Mouse (Mus musculus) testis, adult 2 months (tissue): ENCODE data around the gene Map2k5. TPM values are rescaled to one million over a fixed set of nuclear protein-coding genes. Genes with fewer than 3 reads are reported as not detected.

Experiments used
- H3K27ac ChIP-seq: fragments of 200-500 bp; 2 replicates; pipeline ENCODE4 v1.5.1; 2012; ENCODE audit warnings: low read depth, low read length; ENCODE audit not compliant: control insufficient read depth, insufficient read depth
- H3K27me3 ChIP-seq: fragments of 200-500 bp; 2 replicates; pipeline ENCODE4 v1.6.1; 2012; ENCODE audit warnings: mild to moderate bottlenecking, low read length, moderate library complexity; ENCODE audit not compliant: control insufficient read depth, insufficient read depth
- H3K36me3 ChIP-seq: fragments of 200-500 bp; 2 replicates; pipeline ENCODE4 v1.6.1; 2012; ENCODE audit warnings: mild to moderate bottlenecking, low read length; ENCODE audit not compliant: control insufficient read depth, insufficient read depth
- H3K4me1 ChIP-seq: fragments of 200-500 bp; 2 replicates; pipeline ENCODE4 v1.6.1; 2012; ENCODE audit warnings: low read length; ENCODE audit not compliant: control insufficient read depth, insufficient read depth
- H3K4me3 ChIP-seq: fragments of 200-500 bp; 2 replicates; pipeline ENCODE4 v1.5.1; 2012; ENCODE audit warnings: low read depth, mild to moderate bottlenecking, low read length, moderate library complexity, mixed read lengths; ENCODE audit not compliant: control insufficient read depth
- CTCF ChIP-seq: fragments of 200-500 bp; IDR thresholded peaks from 2 replicates; pipeline ENCODE4 v1.5.1; 2012; ENCODE audit warnings: low read depth, mild to moderate bottlenecking, inconsistent platforms, low read length, moderate library complexity; ENCODE audit not compliant: control insufficient read depth, insufficient read depth, insufficient replicate concordance
- POLR2A ChIP-seq: fragments of 200-500 bp; IDR thresholded peaks from 2 replicates; pipeline ENCODE4 v1.6.1; 2012; ENCODE audit warnings: low read depth, mild to moderate bottlenecking, inconsistent platforms, low read length, moderate library complexity; ENCODE audit not compliant: control insufficient read depth
- polyA plus RNA-seq: library from polyadenylated mRNA; depleted of rRNA; stranded (reverse); fragments of >200 nt; gene quantifications from 2 replicates; pipeline ENCODE4 v1.2.3, GENCODE M21; 2012

The Map2k5 gene
- polyA plus RNA-seq, 1 experiment = 53.3 TPM

DNA sequence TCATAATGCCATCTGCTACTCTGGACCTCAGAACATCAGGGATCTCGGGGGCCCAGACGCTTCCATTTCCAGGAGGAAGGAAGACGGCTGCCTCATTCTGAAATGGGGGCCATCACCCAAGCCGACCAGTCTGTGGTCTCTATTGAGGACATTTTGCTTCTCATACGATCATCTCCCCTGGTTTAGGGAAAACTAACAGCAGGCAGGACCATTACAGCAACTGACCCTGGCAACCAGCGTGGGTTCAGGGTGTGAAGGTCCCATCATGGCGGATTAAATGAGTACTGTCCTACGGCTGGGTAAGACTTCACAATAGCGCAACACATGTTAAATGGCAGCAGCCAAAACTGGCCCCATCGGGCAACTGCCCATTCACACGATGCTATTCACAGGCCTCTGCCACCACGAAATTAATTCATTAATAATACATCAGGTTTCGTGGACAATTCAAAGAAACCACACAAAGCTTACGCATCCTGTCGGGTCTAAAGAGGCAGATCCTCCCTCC lies 170.9 kb downstream of the Map2k5 start:
- no peak for TF ChIP-seq POLR2A
- TF ChIP-seq CTCF = no peak
- H3K4me3 ChIP-seq = no peak overlapping the region
- H3K36me3 ChIP-seq = no peaks in the 10 kb centered on the region
- no peaks in the 10 kb centered on the region for H3K4me1 ChIP-seq
- no peak overlapping the region for H3K27ac ChIP-seq
- no peaks in the 10 kb centered on the region for H3K27me3 ChIP-seq

DNA sequence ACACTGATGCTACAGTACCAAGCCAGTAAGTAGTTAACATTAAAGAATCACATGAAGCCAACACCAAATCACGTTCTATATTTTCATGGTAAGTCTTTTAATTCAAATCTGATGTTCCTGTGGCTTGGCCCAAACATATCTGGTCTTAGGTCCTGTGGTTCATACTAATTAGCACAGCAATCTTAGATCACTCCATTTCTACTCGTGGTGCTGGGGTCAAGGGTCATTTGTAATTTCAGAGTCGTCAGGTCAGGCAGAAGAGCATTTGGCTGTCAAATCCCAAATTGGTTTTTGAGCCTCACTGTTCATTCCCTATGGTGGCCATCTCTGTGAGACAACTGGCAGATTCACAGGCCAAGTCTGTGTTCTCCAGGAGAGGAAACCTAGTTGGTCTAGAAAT lies 174.2 kb downstream of the Map2k5 start:
- TF ChIP-seq CTCF (no peak), POLR2A (no peak)
- no peak overlapping the region for H3K4me3 ChIP-seq
- H3K27ac ChIP-seq = no peak overlapping the region
- H3K36me3 ChIP-seq = no peaks in the 10 kb centered on the region
- no peaks in the 10 kb centered on the region for H3K4me1 ChIP-seq
- no peaks in the 10 kb centered on the region for H3K27me3 ChIP-seq

- H3K36me3 ChIP-seq = no peaks in the 10 kb centered on the region
- TF ChIP-seq POLR2A = no peak
- TF ChIP-seq CTCF = no peak
- H3K27ac ChIP-seq = no peak overlapping the region
- H3K4me3 ChIP-seq = no peak overlapping the region
- H3K4me1 ChIP-seq = no peaks in the 10 kb centered on the region
- H3K27me3 ChIP-seq = no peaks in the 10 kb centered on the region
Measured at GRCm38 (mm10) chr9:63201376-63202323, 176.1 kb downstream of the Map2k5 start.

DNA sequence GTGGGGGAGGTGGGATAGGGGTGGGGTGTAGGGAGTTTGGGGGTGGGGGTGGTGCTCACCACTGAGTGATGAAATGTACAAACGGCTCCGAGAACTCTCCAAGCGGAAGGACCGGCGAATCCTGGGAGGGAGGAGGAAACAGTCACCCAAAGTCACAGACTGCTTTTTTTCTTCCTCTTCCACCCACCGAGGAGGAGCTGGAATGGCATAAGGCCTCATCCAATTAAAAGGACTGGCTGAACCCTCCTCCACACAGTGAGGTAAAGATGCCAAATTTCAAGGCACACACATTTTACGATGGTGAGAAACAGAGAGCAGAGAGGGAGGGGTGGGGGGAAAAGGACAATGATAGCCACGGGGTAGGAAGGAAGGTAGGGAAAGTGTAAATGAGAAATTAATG lies 180.4 kb downstream of the Map2k5 start:
- no peaks in the 10 kb centered on the region for H3K27me3 ChIP-seq
- H3K36me3 ChIP-seq = no peaks in the 10 kb centered on the region
- TF ChIP-seq CTCF = no peak
- no peak for TF ChIP-seq POLR2A
- no peak overlapping the region for H3K4me3 ChIP-seq
- no peak overlapping the region for H3K27ac ChIP-seq
- no peaks in the 10 kb centered on the region for H3K4me1 ChIP-seq

GRCm38 (mm10) chr9:63196114-63196682 lies 181.5 kb downstream of the Map2k5 start:
- Histone ChIP-seq H3K27ac (no peak overlapping the region), H3K4me1 (no peaks in the 10 kb centered on the region), H3K4me3 (no peak overlapping the region), H3K27me3 (no peaks in the 10 kb centered on the region), H3K36me3 (no peaks in the 10 kb centered on the region)
- no peak for TF ChIP-seq CTCF
- no peak for TF ChIP-seq POLR2A

DNA sequence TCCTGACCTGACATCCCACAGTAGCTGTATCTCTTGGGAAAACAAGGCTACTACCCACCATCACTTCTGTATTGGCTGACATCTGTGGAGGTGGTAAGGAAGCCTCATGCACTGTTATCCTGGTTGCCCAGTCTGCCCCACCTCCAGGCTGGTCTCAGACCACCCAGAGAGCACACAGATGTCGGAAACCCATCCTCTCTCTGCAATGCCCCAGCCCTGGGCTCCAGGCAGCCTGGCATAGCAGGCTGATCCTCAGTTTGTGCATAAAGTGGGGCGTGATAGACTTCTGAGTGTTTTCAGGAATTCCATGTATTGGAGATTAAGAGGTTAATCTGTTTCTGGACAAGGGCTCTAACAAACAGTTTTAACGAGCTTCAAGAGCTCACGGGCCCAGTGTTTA lies 182.2 kb downstream of the Map2k5 start:
- Histone ChIP-seq H3K4me1 (no peaks in the 10 kb centered on the region), H3K27me3 (no peaks in the 10 kb centered on the region), H3K36me3 (no peaks in the 10 kb centered on the region), H3K4me3 (no peak overlapping the region), H3K27ac (no peak overlapping the region)
- TF ChIP-seq CTCF = no peak
- no peak for TF ChIP-seq POLR2A

DNA sequence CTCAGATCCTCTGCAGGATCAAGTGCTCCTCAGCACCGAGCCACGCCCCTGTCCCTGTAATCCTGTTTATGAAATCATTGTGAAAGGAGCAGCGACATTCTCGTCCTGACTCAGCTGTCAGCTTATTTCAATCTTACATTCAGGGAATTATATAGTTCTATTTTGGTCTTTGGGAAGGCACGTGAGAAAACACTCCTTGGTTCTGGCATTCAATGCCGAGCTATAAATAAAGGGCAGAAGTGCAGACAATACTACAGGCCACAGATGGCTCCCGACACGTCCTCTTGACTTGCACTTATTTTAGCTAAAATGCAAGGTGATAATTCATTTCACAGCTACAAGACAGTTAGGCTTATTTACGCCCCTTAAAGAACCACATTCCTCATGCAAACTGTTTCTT lies 182.9 kb downstream of the Map2k5 start:
- Histone ChIP-seq H3K27ac (no peak overlapping the region), H3K4me3 (no peak overlapping the region), H3K4me1 (no peaks in the 10 kb centered on the region), H3K27me3 (no peaks in the 10 kb centered on the region), H3K36me3 (no peaks in the 10 kb centered on the region)
- TF ChIP-seq CTCF (no peak), POLR2A (no peak)
